13 mouse cellular contexts compared by ENCODE assay signal in the genomic region with DNA sequence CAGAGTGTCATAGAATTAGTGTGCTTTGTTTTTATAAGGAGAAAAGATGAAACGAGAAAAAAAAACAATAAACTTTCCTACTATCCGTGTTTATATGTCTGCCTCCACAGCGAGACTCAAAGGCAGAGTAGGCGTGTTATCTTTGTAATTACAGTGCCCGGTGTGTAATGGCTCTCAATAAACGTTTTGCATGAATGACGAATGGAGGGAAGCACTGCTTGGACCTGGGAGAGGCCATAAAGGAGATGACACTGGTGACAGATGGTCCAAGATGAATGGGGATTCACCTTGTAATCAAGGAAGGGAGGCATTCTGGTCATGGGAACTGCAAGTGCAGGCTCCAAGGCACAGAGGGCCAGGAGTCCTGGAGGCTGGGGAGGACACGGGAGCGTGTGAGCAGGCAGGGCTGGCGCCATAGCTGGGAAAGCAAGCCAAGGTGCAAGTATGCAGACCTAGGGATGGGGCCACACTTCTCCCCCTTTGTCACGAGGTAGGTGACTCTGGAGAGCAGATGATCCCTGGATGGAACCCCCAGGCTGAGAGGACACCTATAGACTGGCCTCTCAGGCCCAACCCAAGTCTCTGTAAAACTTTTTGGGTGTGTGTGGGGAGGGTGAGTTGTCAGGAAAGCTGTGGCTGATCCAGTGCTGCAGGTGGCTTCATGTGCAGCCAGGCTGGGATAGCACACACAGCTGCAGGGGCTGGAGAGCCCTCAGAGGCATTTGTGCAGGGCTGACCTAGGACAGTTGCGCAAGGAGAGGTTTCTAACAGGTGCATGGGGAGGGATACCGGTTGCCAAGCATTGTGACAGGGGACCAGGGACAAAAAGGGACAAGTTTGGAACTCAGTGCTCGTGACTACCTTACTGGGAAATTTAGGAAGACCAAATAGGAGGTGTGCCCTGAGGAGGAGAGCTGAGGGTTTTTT. TPM values are rescaled to one million over a fixed set of nuclear protein-coding genes. Genes with fewer than 3 reads are reported as not detected.
"Had no signal": no experiment of that assay in that cellular context is flagged by ENCODE, and none has a peak within 500 bp of the region (broad histone marks: within the 10 kb centered on the region; RNA-seq: fewer than 3 reads in every experiment).

No protein-coding gene starts in this region.

- H3K4me3 ChIP-seq: hindbrain, embryonic 15.5 days; layer of hippocampus, adult 2 months; limb, embryonic 15.5 days; liver, embryonic 12.5 days had no signal

- DNase-seq: kidney, adult 8-10 months; lung, adult 18-20 months; lung, postnatal 36 days; midbrain, embryonic 14.5 days; thymus, adult 18-20 months; thymus, postnatal 14 days had no signal

- H3K36me3 ChIP-seq: hindbrain, embryonic 15.5 days; limb, embryonic 15.5 days; liver, embryonic 12.5 days had no signal

- H3K27me3 ChIP-seq: hindbrain, embryonic 15.5 days; limb, embryonic 15.5 days had no signal

- H3K9ac ChIP-seq: hindbrain, embryonic 15.5 days; limb, embryonic 15.5 days; liver, embryonic 12.5 days had no signal

- H3K4me1 ChIP-seq: hindbrain, embryonic 15.5 days; limb, embryonic 15.5 days; liver, embryonic 12.5 days had no signal

- ATAC-seq: liver, embryonic 12.5 days had no signal

- H3K9me3 ChIP-seq: hindbrain, embryonic 15.5 days; limb, embryonic 15.5 days; liver, embryonic 12.5 days had no signal

- H3K4me2 ChIP-seq: hindbrain, embryonic 15.5 days; limb, embryonic 15.5 days; liver, embryonic 12.5 days had no signal

- H3K27ac ChIP-seq: hindbrain, embryonic 15.5 days; layer of hippocampus, adult 2 months; limb, embryonic 15.5 days; liver, embryonic 12.5 days had no signal

RNA-seq across cellular contexts. Expression of a gene that starts 36.5 kb away (rescaled TPM):
- total RNA-seq: megakaryocyte progenitor cell, adult 5-6 weeks; monocyte, adult 5-6 weeks; neutrophil, adult 5-6 weeks had no signal
- polyA plus RNA-seq: liver, embryonic 12.5 days had no signal
